Mouse (Mus musculus): ENCODE data around the gene Tbc1d8.

DNA sequence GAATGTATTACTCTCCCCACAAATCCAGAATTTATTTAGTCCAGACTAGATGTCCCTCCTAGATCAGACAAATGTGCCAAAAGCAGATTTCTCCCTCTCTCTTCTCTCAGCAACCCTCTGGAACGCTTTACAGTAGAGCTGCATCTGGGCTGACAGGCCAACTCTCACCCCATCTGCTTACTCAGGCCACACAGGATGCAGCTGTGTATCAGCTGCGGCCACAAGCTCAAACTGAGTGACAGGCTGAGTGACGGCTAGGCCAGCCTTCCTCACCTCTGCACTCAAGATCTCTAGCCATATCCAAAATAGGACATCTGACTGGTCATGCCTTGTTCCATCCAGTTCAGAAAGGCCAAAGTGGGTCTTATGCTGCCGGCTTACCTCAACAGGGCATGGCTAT lies 82.2 kb downstream of the Tbc1d8 start:
- no peak for TF ChIP-seq CTCF (conservative IDR thresholded peaks at IDR 0.05; ENCODE audit: insufficient read depth, insufficient read length, low read depth, low read length)
- TF ChIP-seq POLR2A (IDR thresholded peaks at IDR 0.05; ENCODE audit: low read depth, low read length), result no peak

Data from kidney, adult 2 months (tissue).